10 mouse cellular contexts compared by ENCODE assay signal in genomic region chr1:59795336-59795735, GRCm38 (mm10). TPM values are rescaled to one million over a fixed set of nuclear protein-coding genes. Genes with fewer than 3 reads are reported as not detected.
DNase-seq lines count a peak whose midpoint lies in the region; ATAC-seq and TF ChIP-seq lines count a peak whose summit lies in the region.
"Had no signal": no experiment of that assay in that cellular context is flagged by ENCODE, and none has a peak within 500 bp of the region (broad histone marks: within the 10 kb centered on the region; RNA-seq: fewer than 3 reads in every experiment).

No protein-coding gene starts in this region.

- no peak overlapping the region for H3K4me2 ChIP-seq in embryonic facial prominence, embryonic 14.5 days (ENCODE audit: low read depth, low read length)
- H3K4me2 ChIP-seq in forebrain, embryonic 15.5 days (replicated peaks), result no peak overlapping the region
- H3K4me2 ChIP-seq: stomach, embryonic 15.5 days had no signal

- no peak overlapping the region for H3K4me3 ChIP-seq in embryonic facial prominence, embryonic 14.5 days (ENCODE audit: low read depth, low read length)
- no peak overlapping the region for H3K4me3 ChIP-seq in embryonic facial prominence, embryonic 10.5 days
- no peak overlapping the region for H3K4me3 ChIP-seq in forebrain, embryonic 15.5 days
- H3K4me3 ChIP-seq in thymus, adult 2 months (ENCODE audit: control insufficient read depth, insufficient read depth, low read length), result no peak overlapping the region
- H3K4me3 ChIP-seq: megakaryocyte, embryonic 14.5 days; stomach, embryonic 15.5 days had no signal

- no peak for TF ChIP-seq POLR2A in thymus, adult 2 months (IDR thresholded peaks at IDR 0.05; ENCODE audit: control insufficient read depth, extremely low read depth, insufficient read depth, low read length, poor library complexity)

- H3K27me3 ChIP-seq in embryonic facial prominence, embryonic 14.5 days (replicated peaks; ENCODE audit: control insufficient read depth, insufficient read depth, low read length), result no peaks in the 10 kb centered on the region
- no peaks in the 10 kb centered on the region for H3K27me3 ChIP-seq in embryonic facial prominence, embryonic 10.5 days (replicated peaks; ENCODE audit: low read depth, poor library complexity, severe bottlenecking)
- H3K27me3 ChIP-seq in forebrain, embryonic 15.5 days, result no peaks in the 10 kb centered on the region
- no peaks in the 10 kb centered on the region for H3K27me3 ChIP-seq in thymus, adult 2 months (ENCODE audit: control insufficient read depth, insufficient read depth, low read length)
- H3K27me3 ChIP-seq: megakaryocyte, embryonic 14.5 days; stomach, embryonic 15.5 days had no signal

- TF ChIP-seq CTCF in thymus, adult 2 months (IDR thresholded peaks at IDR 0.05; ENCODE audit: borderline replicate concordance, control insufficient read depth, extremely low read depth, insufficient read depth, low read length, poor library complexity), result no peak

- H3K9ac ChIP-seq in embryonic facial prominence, embryonic 14.5 days (ENCODE audit: low read depth, low read length), result no peak overlapping the region
- no peak overlapping the region for H3K9ac ChIP-seq in forebrain, embryonic 15.5 days (replicated peaks)
- H3K9ac ChIP-seq: stomach, embryonic 15.5 days had no signal

- ATAC-seq in embryonic facial prominence, embryonic 14.5 days (ENCODE audit: low read depth), result no peak
- 0 out of 2 replicates have a peak, but pooled peaks have one; percentile 32 for ATAC-seq in forebrain, embryonic 15.5 days (replicated peaks)
- no peak for ATAC-seq in monocyte, adult 5-6 weeks (replicated peaks; ENCODE audit: insufficient number of reproducible peaks, low FRiP score, low TSS enrichment, poor library complexity, severe bottlenecking)

- peak; percentile 69 for DNase-seq in embryonic facial prominence, embryonic 14.5 days (ENCODE audit: low spot score)
- no peak for DNase-seq in embryonic facial prominence, embryonic 10.5 days (ENCODE audit: low spot score)
- peak; percentile 73 for DNase-seq in 416B (ENCODE audit: low read depth)
- peak; percentile 27 for DNase-seq in layer of hippocampus, adult 9-10 months (ENCODE audit: low spot score)
- no peak for DNase-seq in frontal cortex, postnatal 14 days (ENCODE audit: low spot score in 2 of 2)
- DNase-seq in thymus, adult 2 months, result no peak

- no peak overlapping the region for H3K27ac ChIP-seq in embryonic facial prominence, embryonic 14.5 days (replicated peaks; ENCODE audit: low read depth, low read length)
- H3K27ac ChIP-seq in embryonic facial prominence, embryonic 10.5 days (replicated peaks), result no peak overlapping the region
- H3K27ac ChIP-seq in forebrain, embryonic 15.5 days (replicated peaks), result no peak overlapping the region
- no peak overlapping the region for H3K27ac ChIP-seq in thymus, adult 2 months (ENCODE audit: control insufficient read depth, insufficient read depth, low read length)
- H3K27ac ChIP-seq: stomach, embryonic 15.5 days had no signal

- H3K36me3 ChIP-seq in embryonic facial prominence, embryonic 14.5 days (ENCODE audit: control insufficient read depth, insufficient read depth, low read length), result no peaks in the 10 kb centered on the region
- H3K36me3 ChIP-seq in embryonic facial prominence, embryonic 10.5 days (replicated peaks), result peaks cover 11% of the 10 kb centered on the region; the same call in 1 of the 2 replicates
- no peaks in the 10 kb centered on the region for H3K36me3 ChIP-seq in forebrain, embryonic 15.5 days
- no peaks in the 10 kb centered on the region for H3K36me3 ChIP-seq in thymus, adult 2 months (ENCODE audit: control insufficient read depth, insufficient read depth, low read length)
- H3K36me3 ChIP-seq: stomach, embryonic 15.5 days had no signal

- 33% methylated on average over 1 of the region's 1 CpGs for WGBS in embryonic facial prominence, embryonic 14.5 days
- 54% methylated on average over 1 of the region's 1 CpGs for WGBS in embryonic facial prominence, embryonic 10.5 days
- 2% methylated on average over 1 of the region's 1 CpGs for WGBS in forebrain, embryonic 15.5 days
- 33% methylated on average over 1 of the region's 1 CpGs for WGBS in thymus, adult 2 months

- no peaks in the 10 kb centered on the region for H3K9me3 ChIP-seq in embryonic facial prominence, embryonic 14.5 days (ENCODE audit: control insufficient read depth, low read length)
- no peaks in the 10 kb centered on the region for H3K9me3 ChIP-seq in embryonic facial prominence, embryonic 10.5 days
- no peaks in the 10 kb centered on the region for H3K9me3 ChIP-seq in forebrain, embryonic 15.5 days
- H3K9me3 ChIP-seq: megakaryocyte, embryonic 14.5 days; stomach, embryonic 15.5 days had no signal

- H3K4me1 ChIP-seq in embryonic facial prominence, embryonic 14.5 days (ENCODE audit: control insufficient read depth, insufficient read depth, low read length), result no peaks in the 10 kb centered on the region
- H3K4me1 ChIP-seq in embryonic facial prominence, embryonic 10.5 days, result no peaks in the 10 kb centered on the region
- H3K4me1 ChIP-seq in forebrain, embryonic 15.5 days, result peaks cover 2% of the 10 kb centered on the region; the same call in 1 of the 2 replicates
- no peaks in the 10 kb centered on the region for H3K4me1 ChIP-seq in thymus, adult 2 months (replicated peaks; ENCODE audit: control insufficient read depth, insufficient read depth, low read length)
- H3K4me1 ChIP-seq: megakaryocyte, embryonic 14.5 days; stomach, embryonic 15.5 days had no signal

RNA-seq across cellular contexts. Expression of gene Bmpr2, which starts 32.1 kb away (rescaled TPM):
- polyA plus RNA-seq in embryonic facial prominence, embryonic 14.5 days (2014; fragmentation: Nextera tagmentation; extraction: Ambion mirVana), result 13.9 and 15.4 TPM in 2 replicates
- 6.4 and 7.1 TPM in 2 replicates for polyA plus RNA-seq in embryonic facial prominence, embryonic 10.5 days (2016; fragmentation: Nextera tagmentation; extraction: Ambion mirVana)
- polyA plus RNA-seq in forebrain, embryonic 15.5 days (2015; fragmentation: Nextera tagmentation; extraction: Ambion mirVana), result 13.1 and 13.4 TPM in 2 replicates
- 26.9 to 32.0 TPM (median 27.5 TPM) in 3 replicates for total RNA-seq in monocyte, adult 5-6 weeks (2017)
- 2.1 and 2.4 TPM in 2 replicates for polyA plus RNA-seq in thymus, adult 2 months (2012; rRNA removed)

Comparison
In these comparisons a context has a peak if more than half of its experiments do, and no peak if none do; other contexts are left out.
1. DNase-seq: peak in embryonic facial prominence, embryonic 14.5 days (single experiment), 416B (single experiment) and layer of hippocampus, adult 9-10 months (single experiment); none in embryonic facial prominence, embryonic 10.5 days (single experiment), frontal cortex, postnatal 14 days (0 of 2) and thymus, adult 2 months (single experiment).